Mouse (Mus musculus) limb, embryonic 14.5 days (tissue): ENCODE measurements around the gene Dctn2. TPM values are rescaled to one million over a fixed set of nuclear protein-coding genes. Genes with fewer than 3 reads are reported as not detected.
"Not testable (repeated sequence)": the region's sequence is repeated elsewhere in the genome, so short reads cannot be mapped to it uniquely, and the experiment has no call there.

Source experiments
- ATAC-seq: fragments of 200-750 bp; cut with Nextera tagmentation; 2 replicates; pipeline ENCODE4 v1.8.0; 2017; ENCODE audit warnings: low read depth, moderate number of reproducible peaks, moderate TSS enrichment; ENCODE audit not compliant: low FRiP score
- DNase-seq: peaks from one replicate; pipeline ENCODE4 v3.0.0-alpha.2; 2015; ENCODE audit warnings: low spot score
- H3K27ac ChIP-seq: fragments of 300-500 bp; sonication (generic); replicated peaks from 2 replicates; pipeline ENCODE4 v1.5.1; 2014; ENCODE audit warnings: low read depth, mild to moderate bottlenecking, low read length, moderate library complexity, mixed read lengths
- H3K27me3 ChIP-seq: fragments of 300-500 bp; sonication (generic); 2 replicates; pipeline ENCODE4 v1.6.1; 2014; ENCODE audit warnings: low read length, mixed read lengths; ENCODE audit not compliant: control insufficient read depth, insufficient read depth
- H3K36me3 ChIP-seq: fragments of 300-500 bp; sonication (generic); 2 replicates; pipeline ENCODE4 v1.6.1; 2014; ENCODE audit warnings: mild to moderate bottlenecking, low read length, moderate library complexity, mixed read lengths; ENCODE audit not compliant: control insufficient read depth, insufficient read depth
- H3K4me1 ChIP-seq: fragments of 300-500 bp; sonication (generic); 2 replicates; pipeline ENCODE4 v1.6.1; 2014; ENCODE audit warnings: antibody characterized with exemption, low read length, mixed read lengths; ENCODE audit not compliant: control insufficient read depth, insufficient read depth
- H3K4me2 ChIP-seq: fragments of 300-500 bp; sonication (generic); replicated peaks from 2 replicates; pipeline ENCODE4 v1.6.1; 2014; ENCODE audit warnings: low read depth, mild to moderate bottlenecking, low read length, moderate library complexity; ENCODE audit not compliant: severe bottlenecking
- H3K4me3 ChIP-seq: fragments of 300-500 bp; sonication (generic); replicated peaks from 2 replicates; pipeline ENCODE4 v1.5.1; 2014; ENCODE audit warnings: low read length
- H3K9ac ChIP-seq: fragments of 300-500 bp; sonication (generic); 2 replicates; pipeline ENCODE4 v1.6.1; 2014; ENCODE audit warnings: mild to moderate bottlenecking, low read depth, low read length, moderate library complexity; ENCODE audit not compliant: severe bottlenecking
- H3K9me3 ChIP-seq: fragments of 300-500 bp; sonication (generic); 2 replicates; pipeline ENCODE4 v1.6.1; 2016; ENCODE audit warnings: low read length; ENCODE audit not compliant: control insufficient read depth
- POLR2A ChIP-seq: fragments of 200-500 bp; IDR thresholded peaks from 2 replicates; pipeline ENCODE4 v1.8.0; 2012; ENCODE audit warnings: inconsistent platforms, mild to moderate bottlenecking, moderate library complexity, borderline replicate concordance; ENCODE audit not compliant: insufficient read depth, insufficient read length; ENCODE audit errors: extremely low read depth
- WGBS: fragments of 180-500 bp; shearing (Covaris S2); extraction: QIAGEN DNeasy Blood & Tissue Kit; methylation state at CpG from one replicate; pipeline ENCODE4 v1.1.7; 2014; 5-methylcytosine and 5-hydroxymethylcytosine counted together
- polyA plus RNA-seq, 2 experiments: library from polyadenylated mRNA; depleted of rRNA in 1 of 2; stranded (reverse) in 1 of 2; unstranded in 1 of 2; fragments of >200 nt; fragmentation: Nextera tagmentation in 1 of 2; extraction: Ambion mirVana in 1 of 2; gene quantifications; 2 replicates each; pipeline versions ENCODE4 v1.2.1 to v1.2.3; 2012 to 2014

The Dctn2 gene
- polyA plus RNA-seq, 2 experiments, result 168 to 221 TPM

GRCm38 (mm10) chr10:127311476-127312355 lies 45.5 kb downstream of the Dctn2 start, which contains the start of gene Mars:
Mars (minus strand) TSS chr10:127311786.
- peak within 1 kb of the TSS; percentile 69 for H3K4me3 ChIP-seq
- H3K4me2 ChIP-seq, result peak within 1 kb of the TSS; percentile 60
- no peaks in the 10 kb centered on the region for H3K27me3 ChIP-seq
- 1% methylated on average over 65 of the region's 65 CpGs for WGBS
- peaks cover 4% of the 10 kb centered on the region for H3K4me1 ChIP-seq
- H3K9me3 ChIP-seq, result no peaks in the 10 kb centered on the region
- ATAC-seq (peak; percentile 97), DNase-seq (peak; percentile 97)
- H3K9ac ChIP-seq, result peak within 1 kb of the TSS; percentile 83
- H3K36me3 ChIP-seq, result peaks cover 21% of the 10 kb centered on the region
- peak within 1 kb of the TSS; percentile 74 for H3K27ac ChIP-seq
- peak; percentile 34; the same call in 1 of the 2 replicates for TF ChIP-seq POLR2A

- peak overlapping the region; percentile 69 for H3K4me3 ChIP-seq
- peaks cover 4% of the 10 kb centered on the region for H3K4me1 ChIP-seq
- peak overlapping the region; percentile 74 for H3K27ac ChIP-seq
- DNase-seq (peak; percentile 86), ATAC-seq (peak; percentile 48)
- H3K36me3 ChIP-seq, result peaks cover 16% of the 10 kb centered on the region
- H3K27me3 ChIP-seq, result no peaks in the 10 kb centered on the region
- H3K9me3 ChIP-seq, result no peaks in the 10 kb centered on the region
- no peak for TF ChIP-seq POLR2A
- peak overlapping the region; percentile 83 for H3K9ac ChIP-seq
- WGBS, result 2% methylated on average over 4 of the region's 4 CpGs
- H3K4me2 ChIP-seq, result peak overlapping the region; percentile 60
Observed at GRCm38 (mm10) chr10:127312356-127312676, 46.1 kb downstream of the Dctn2 start.

- no peak for DNase-seq
- no peak overlapping the region for H3K27ac ChIP-seq
- H3K4me2 ChIP-seq, result no peak overlapping the region
- H3K4me1 ChIP-seq, result peaks cover 4% of the 10 kb centered on the region
- no peaks in the 10 kb centered on the region for H3K9me3 ChIP-seq
- WGBS, result 76% methylated on average over 4 of the region's 4 CpGs
- no peak for TF ChIP-seq POLR2A
- no peak overlapping the region for H3K4me3 ChIP-seq
- H3K27me3 ChIP-seq, result no peaks in the 10 kb centered on the region
- no peak for ATAC-seq
- no peak overlapping the region for H3K9ac ChIP-seq
- H3K36me3 ChIP-seq, result peaks cover 11% of the 10 kb centered on the region
Observed at GRCm38 (mm10) chr10:127312858-127313257, 46.7 kb downstream of the Dctn2 start.

- not testable (repeated sequence) for DNase-seq, H3K4me2 ChIP-seq, H3K4me3 ChIP-seq, H3K4me1 ChIP-seq, H3K36me3 ChIP-seq, H3K27ac ChIP-seq, H3K9ac ChIP-seq, ATAC-seq, H3K27me3 ChIP-seq, H3K9me3 ChIP-seq
- 93% methylated on average over 5 of the region's 5 CpGs for WGBS
Observed at GRCm38 (mm10) chr10:127313516-127313915, 47.3 kb downstream of the Dctn2 start.

GRCm38 (mm10) chr10:127314950-127315349 lies 48.8 kb downstream of the Dctn2 start:
- not testable (repeated sequence) for H3K4me3 ChIP-seq, ATAC-seq, H3K36me3 ChIP-seq, H3K9me3 ChIP-seq, H3K4me2 ChIP-seq, DNase-seq, H3K27me3 ChIP-seq, H3K9ac ChIP-seq, H3K4me1 ChIP-seq, H3K27ac ChIP-seq
- WGBS, result 83% methylated on average over 1 of the region's 1 CpGs
